Mouse (Mus musculus) G1E (cell line): ENCODE measurements around the gene Ccr1l1. TPM values are rescaled to one million over a fixed set of nuclear protein-coding genes. Genes with fewer than 3 reads are reported as not detected.

Experiments
- ATAC-seq: 2 replicates; pipeline ENCODE4 v1.8.0; 2016; ENCODE audit warnings: mild to moderate bottlenecking; ENCODE audit not compliant: insufficient number of reproducible peaks, poor library complexity, low FRiP score, severe bottlenecking; ENCODE audit errors: extremely low read depth
- DNase-seq: peaks from one replicate; pipeline ENCODE4 v3.0.0; 2012; ENCODE audit warnings: low spot score
- H3K27me3 ChIP-seq: 2 replicates; pipeline ENCODE4 v1.6.1; 2012; ENCODE audit warnings: mild to moderate bottlenecking, low read length, inconsistent platforms; ENCODE audit not compliant: insufficient read depth
- H3K36me3 ChIP-seq: replicated peaks from 2 replicates; pipeline ENCODE3; 2012; ENCODE audit warnings: mild to moderate bottlenecking, inconsistent platforms
- H3K4me1 ChIP-seq: 2 replicates; pipeline ENCODE4 v1.6.1; 2012; ENCODE audit warnings: low read depth, low read length, inconsistent platforms, mixed read lengths; ENCODE audit not compliant: insufficient read depth
- H3K4me3 ChIP-seq: 2 replicates; pipeline ENCODE4 v1.5.1; 2012; ENCODE audit warnings: low read depth, mild to moderate bottlenecking, inconsistent platforms, low read length, moderate library complexity, mixed read lengths
- H3K9me3 ChIP-seq: replicated peaks from 2 replicates; pipeline ENCODE4 v1.6.1; 2012; ENCODE audit warnings: inconsistent platforms
- CTCF ChIP-seq: IDR thresholded peaks from 2 replicates; pipeline ENCODE4 v1.5.1; 2012; ENCODE audit warnings: low read depth, low read length, inconsistent platforms, mixed read lengths
- GATA1 ChIP-seq: IDR thresholded peaks from 2 replicates; pipeline ENCODE4 v1.6.1; 2012; ENCODE audit warnings: borderline replicate concordance, low read length, inconsistent platforms, mixed read lengths
- GATA2 ChIP-seq: IDR thresholded peaks from 2 replicates; pipeline ENCODE4 v1.6.1; 2012; ENCODE audit warnings: low read depth, low read length, inconsistent platforms, borderline replicate concordance
- POLR2AphosphoS5 ChIP-seq: IDR thresholded peaks from 2 replicates; pipeline ENCODE4 v1.6.1; 2012; ENCODE audit warnings: low read depth, low read length, inconsistent platforms; ENCODE audit not compliant: insufficient replicate concordance
- TAL1 ChIP-seq: conservative IDR thresholded peaks from 2 replicates; pipeline ENCODE4 v1.6.1; 2012; ENCODE audit warnings: low read depth, low read length, inconsistent platforms, mixed read lengths
- polyA plus RNA-seq: library from polyadenylated mRNA; stranded (reverse); fragments of >175 nt; gene quantifications from 2 replicates; pipeline ENCODE4 v1.2.3, GENCODE M21; 2012
- total RNA-seq, 2 experiments: library from RNA; stranded (forward) in 1 of 2; stranded (reverse) in 1 of 2; fragments of 200-1000 nt in 1 of 2; fragments of >200 nt in 1 of 2; fragmentation: Nextera tagmentation in 1 of 2; gene quantifications; 2 replicates each; pipeline ENCODE4 v1.2.3; 2014 to 2017

The Ccr1l1 gene
- total RNA-seq (2014; fragmentation: Nextera tagmentation): not detected in 2 replicates
- 0.11 and 0.46 TPM in 2 replicates for total RNA-seq (2017)
- not detected in 2 replicates for polyA plus RNA-seq

GRCm38 (mm10) chr9:123978308-123978707 is at the start of gene Ccr1l1:
TSS of gene Ccr1l1 (minus strand) at chr9:123978408.
- peaks cover 38% of the 10 kb centered on the region for H3K4me1 ChIP-seq
- H3K36me3 ChIP-seq: no peaks in the 10 kb centered on the region
- no peaks in the 10 kb centered on the region for H3K27me3 ChIP-seq
- ATAC-seq (no peak), DNase-seq (no peak)
- TF ChIP-seq TAL1: no peak
- no peak for TF ChIP-seq CTCF
- TF ChIP-seq GATA1: no peak
- no peak for TF ChIP-seq GATA2
- no peak for TF ChIP-seq POLR2AphosphoS5
- no peaks in the 10 kb centered on the region for H3K9me3 ChIP-seq
- H3K4me3 ChIP-seq: no peak within 1 kb of the TSS

- no peaks in the 10 kb centered on the region for H3K27me3 ChIP-seq
- H3K9me3 ChIP-seq: no peaks in the 10 kb centered on the region
- H3K4me1 ChIP-seq: peaks cover 15% of the 10 kb centered on the region
- no peak for ATAC-seq
- DNase-seq: no peak
- no peak within 1 kb of the TSS for H3K4me3 ChIP-seq
- no peaks in the 10 kb centered on the region for H3K36me3 ChIP-seq
- TF ChIP-seq POLR2AphosphoS5: no peak
- TF ChIP-seq TAL1: no peak
- no peak for TF ChIP-seq GATA1
- TF ChIP-seq CTCF: no peak
- no peak for TF ChIP-seq GATA2
Measured at GRCm38 (mm10) chr9:124021672-124022071, 43.5 kb upstream of the Ccr1l1 start, which contains the start of gene Ccr3. TSS of gene Ccr3 (plus strand) at chr9:124021972.

GRCm38 (mm10) chr9:124019887-124020286 is 41.7 kb upstream of the Ccr1l1 start:
- no peaks in the 10 kb centered on the region for H3K27me3 ChIP-seq
- ATAC-seq: no peak
- no peak for TF ChIP-seq CTCF
- TF ChIP-seq GATA1: no peak
- no peak for TF ChIP-seq TAL1
- TF ChIP-seq GATA2: no peak
- no peak for TF ChIP-seq POLR2AphosphoS5
- no peaks in the 10 kb centered on the region for H3K9me3 ChIP-seq
- no peak overlapping the region for H3K4me3 ChIP-seq
- H3K36me3 ChIP-seq: no peaks in the 10 kb centered on the region
- peaks cover 24% of the 10 kb centered on the region for H3K4me1 ChIP-seq
- DNase-seq: no peak

GRCm38 (mm10) chr9:124016048-124016447 is 37.8 kb upstream of the Ccr1l1 start:
- peak; percentile 93 for ATAC-seq
- Histone ChIP-seq H3K36me3 (no peaks in the 10 kb centered on the region), H3K27me3 (no peaks in the 10 kb centered on the region; the same call in 1 of the 2 replicates), H3K4me1 (peaks cover 26% of the 10 kb centered on the region), H3K9me3 (no peaks in the 10 kb centered on the region), H3K4me3 (no peak overlapping the region)
- TF ChIP-seq TAL1: peak; percentile 81
- no peak for TF ChIP-seq GATA1
- peak; percentile 19 for DNase-seq

GRCm38 (mm10) chr9:124014985-124015652 is 36.9 kb upstream of the Ccr1l1 start:
- Histone ChIP-seq H3K4me3 (no peak overlapping the region), H3K27me3 (no peaks in the 10 kb centered on the region; the same call in 1 of the 2 replicates), H3K4me1 (peaks cover 26% of the 10 kb centered on the region), H3K36me3 (no peaks in the 10 kb centered on the region), H3K9me3 (no peaks in the 10 kb centered on the region)
- ATAC-seq (no peak), DNase-seq (no peak)
- TF ChIP-seq POLR2AphosphoS5 (no peak), GATA1 (no peak)

- DNase-seq (no peak), ATAC-seq (no peak)
- Histone ChIP-seq H3K4me1 (peaks cover 26% of the 10 kb centered on the region), H3K36me3 (no peaks in the 10 kb centered on the region), H3K27me3 (no peaks in the 10 kb centered on the region; the same call in 1 of the 2 replicates), H3K9me3 (no peaks in the 10 kb centered on the region), H3K4me3 (no peak overlapping the region)
- TF ChIP-seq GATA1: no peak
- TF ChIP-seq POLR2AphosphoS5: no peak
- no peak for TF ChIP-seq TAL1
- no peak for TF ChIP-seq CTCF
- no peak for TF ChIP-seq GATA2
Measured at GRCm38 (mm10) chr9:124013270-124013669, 35.1 kb upstream of the Ccr1l1 start.

GRCm38 (mm10) chr9:124012691-124013090 is 34.5 kb upstream of the Ccr1l1 start:
- ATAC-seq: no peak
- H3K9me3 ChIP-seq: no peaks in the 10 kb centered on the region
- no peak for TF ChIP-seq GATA1
- no peak for TF ChIP-seq POLR2AphosphoS5
- TF ChIP-seq TAL1: no peak
- TF ChIP-seq GATA2: no peak
- no peak for TF ChIP-seq CTCF
- peaks cover 26% of the 10 kb centered on the region for H3K4me1 ChIP-seq
- DNase-seq: no peak
- H3K36me3 ChIP-seq: no peaks in the 10 kb centered on the region
- H3K27me3 ChIP-seq: no peaks in the 10 kb centered on the region; the same call in 1 of the 2 replicates
- H3K4me3 ChIP-seq: no peak overlapping the region
